Mouse (Mus musculus): Measurements from ENCODE around the gene Npas3.

Npas3 gene

GRCm38 (mm10) chr12:54004606-54005005 is 756.1 kb downstream of the Npas3 start:
- DNase-seq = no peak

GRCm38 (mm10) chr12:54005546-54005945 is 757.1 kb downstream of the Npas3 start:
- no peak for DNase-seq

GRCm38 (mm10) chr12:54015304-54015703 is 766.8 kb downstream of the Npas3 start:
- no peak for DNase-seq

GRCm38 (mm10) chr12:54017949-54018348 is 769.5 kb downstream of the Npas3 start:
- DNase-seq = no peak

GRCm38 (mm10) chr12:54019979-54020378 is 771.5 kb downstream of the Npas3 start:
- no peak for DNase-seq

- no peak for DNase-seq
These were observed 786.3 kb downstream of the Npas3 start for GRCm38 (mm10) chr12:54034666-54035346.

GRCm38 (mm10) chr12:54037602-54038001 is 789.1 kb downstream of the Npas3 start:
- no peak for DNase-seq

GRCm38 (mm10) chr12:54042996-54043544 is 794.6 kb downstream of the Npas3 start:
- DNase-seq = no peak

- DNase-seq = peak in 1 of 2 experiments; percentile 25
These were observed 796.3 kb downstream of the Npas3 start for GRCm38 (mm10) chr12:54044606-54045334.

GRCm38 (mm10) chr12:54045360-54045759 is 796.9 kb downstream of the Npas3 start:
- no peak for DNase-seq

GRCm38 (mm10) chr12:54046824-54047223 is 798.3 kb downstream of the Npas3 start:
- no peak for DNase-seq

GRCm38 (mm10) chr12:54048126-54048525 is 799.6 kb downstream of the Npas3 start:
- no peak for DNase-seq

GRCm38 (mm10) chr12:54049926-54050325 is 801.4 kb downstream of the Npas3 start:
- no peak for DNase-seq

- no peak for DNase-seq
These were observed 804.5 kb downstream of the Npas3 start for GRCm38 (mm10) chr12:54052939-54053338.

- no peak for DNase-seq
These were observed 805.1 kb downstream of the Npas3 start for GRCm38 (mm10) chr12:54053598-54053997.

- peak; percentile 68 to 81 for DNase-seq
These were observed 812.3 kb downstream of the Npas3 start for GRCm38 (mm10) chr12:54060732-54061131.

- no peak for DNase-seq
These were observed 812.7 kb downstream of the Npas3 start for GRCm38 (mm10) chr12:54061168-54061567.

GRCm38 (mm10) chr12:54064986-54065385 is 816.5 kb downstream of the Npas3 start:
- DNase-seq = no peak

- no peak for DNase-seq
These were observed 817.1 kb downstream of the Npas3 start for GRCm38 (mm10) chr12:54065607-54066006.

- no peak for DNase-seq
These were observed 818.9 kb downstream of the Npas3 start for GRCm38 (mm10) chr12:54067419-54067818.

- peak; percentile 52 to 62 for DNase-seq
These were observed 819.6 kb downstream of the Npas3 start for GRCm38 (mm10) chr12:54067886-54068756.

GRCm38 (mm10) chr12:54068757-54069146 is 820.3 kb downstream of the Npas3 start:
- no peak for DNase-seq

GRCm38 (mm10) chr12:54074012-54074411 is 825.5 kb downstream of the Npas3 start:
- DNase-seq = no peak

Data from lung, postnatal 4 days (tissue).